Mouse (Mus musculus) neural tube, embryonic 10.5 days (tissue): Measurements from ENCODE around the gene Pex5.

ENCODE experiments used
- DNase-seq: peaks from one replicate; pipeline ENCODE4 v3.0.0-alpha.2; 2017; ENCODE audit warnings: low spot score; ENCODE audit errors: extremely low spot score

The Pex5 gene

GRCm38 (mm10) chr6:124414927-124415325 is at the start of gene Pex5:
Pex5 (minus strand) TSS chr6:124415067.
- peak; percentile 87 for DNase-seq

GRCm38 (mm10) chr6:124463881-124464291 is 49.0 kb upstream of the Pex5 start:
- peak; percentile 24 for DNase-seq

GRCm38 (mm10) chr6:124459388-124459787 is 44.5 kb upstream of the Pex5 start:
- DNase-seq: no peak

- no peak for DNase-seq
Measured at GRCm38 (mm10) chr6:124458505-124458904, 43.6 kb upstream of the Pex5 start.

- DNase-seq: no peak
Measured at GRCm38 (mm10) chr6:124457827-124458226, 43.0 kb upstream of the Pex5 start.

GRCm38 (mm10) chr6:124456243-124456642 is 41.4 kb upstream of the Pex5 start:
- DNase-seq: no peak

GRCm38 (mm10) chr6:124453756-124454155 is 38.9 kb upstream of the Pex5 start:
- DNase-seq: no peak

GRCm38 (mm10) chr6:124451995-124452394 is 37.1 kb upstream of the Pex5 start:
- no peak for DNase-seq

- no peak for DNase-seq
Measured at GRCm38 (mm10) chr6:124449668-124450383, 35.0 kb upstream of the Pex5 start.

- no peak for DNase-seq
Measured at GRCm38 (mm10) chr6:124448959-124449667, 34.2 kb upstream of the Pex5 start.

GRCm38 (mm10) chr6:124448186-124448852 is 33.5 kb upstream of the Pex5 start:
- DNase-seq: no peak

- DNase-seq: no peak
Measured at GRCm38 (mm10) chr6:124447356-124447755, 32.5 kb upstream of the Pex5 start.

- no peak for DNase-seq
Measured at GRCm38 (mm10) chr6:124446459-124446858, 31.6 kb upstream of the Pex5 start.

GRCm38 (mm10) chr6:124446024-124446423 is 31.2 kb upstream of the Pex5 start:
- no peak for DNase-seq

- no peak for DNase-seq
Measured at GRCm38 (mm10) chr6:124443338-124443737, 28.5 kb upstream of the Pex5 start.

- DNase-seq: no peak
Measured at GRCm38 (mm10) chr6:124436245-124436644, 21.4 kb upstream of the Pex5 start.

GRCm38 (mm10) chr6:124435173-124435572 is 20.3 kb upstream of the Pex5 start:
- no peak for DNase-seq

GRCm38 (mm10) chr6:124433688-124434324 is 18.9 kb upstream of the Pex5 start:
- no peak for DNase-seq

GRCm38 (mm10) chr6:124430784-124431495 is 16.1 kb upstream of the Pex5 start:
- DNase-seq: no peak

GRCm38 (mm10) chr6:124430379-124430778 is 15.5 kb upstream of the Pex5 start:
- DNase-seq: no peak
